Comparison of ENCODE assay signal across 9 mouse cellular contexts in the genomic region with DNA sequence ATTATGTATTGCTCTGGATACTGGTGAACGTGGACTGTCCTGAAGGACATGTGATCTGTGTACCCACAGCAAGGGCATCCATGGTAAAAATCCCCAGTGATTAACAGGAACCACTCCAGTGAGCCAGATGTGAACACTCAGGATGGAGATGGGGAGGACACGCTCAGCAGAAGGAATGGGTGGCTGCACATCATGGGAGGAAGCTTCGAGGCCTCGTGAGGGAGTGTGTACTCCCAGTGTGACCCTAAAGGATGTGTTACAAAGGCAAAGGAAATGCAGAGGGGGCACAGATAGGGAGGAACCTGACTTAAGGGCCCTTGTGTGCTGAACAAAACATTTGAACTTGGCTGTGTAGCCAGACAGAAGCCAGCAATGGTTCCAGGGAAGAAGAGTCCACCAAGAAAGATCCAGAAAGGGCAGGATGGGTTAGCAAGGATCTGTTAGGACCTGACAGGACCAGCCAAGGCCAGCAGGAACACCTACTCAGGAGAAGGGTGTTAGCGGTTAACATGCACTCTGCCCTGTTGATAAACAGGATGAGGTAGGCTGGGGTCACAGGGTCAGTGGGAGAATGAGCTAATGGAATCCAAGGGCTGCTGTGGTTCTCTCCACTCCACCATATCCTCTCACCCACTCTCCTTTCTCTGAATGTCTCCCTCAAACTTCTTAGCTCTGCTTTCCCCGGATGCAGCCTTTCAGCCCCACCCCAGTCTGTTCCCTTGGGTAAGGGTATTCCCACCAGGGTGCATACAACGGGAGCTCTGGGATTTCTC. TPM values are rescaled to one million over a fixed set of nuclear protein-coding genes. Genes with fewer than 3 reads are reported as not detected.
A peak's percentile ranks its signal among the peaks of the same experiment; 100 is the strongest.
DNase-seq lines count a peak whose midpoint lies in the region; ATAC-seq lines count a peak whose summit lies in the region.
"Had no signal": no experiment of that assay in that cellular context is flagged by ENCODE, and none has a peak within 500 bp of the region (broad histone marks: within the 10 kb centered on the region; RNA-seq: fewer than 3 reads in every experiment).

No protein-coding gene starts in this region.

- H3K9ac ChIP-seq in kidney, embryonic 14.5 days (ENCODE audit: low read depth, low read length): no peak overlapping the region
- H3K9ac ChIP-seq in neural tube, embryonic 13.5 days: no peak overlapping the region
- no peak overlapping the region for H3K9ac ChIP-seq in liver, embryonic 13.5 days
- H3K9ac ChIP-seq: heart, embryonic 15.5 days had no signal

- no peak overlapping the region for H3K4me3 ChIP-seq in kidney, embryonic 14.5 days (ENCODE audit: low read length)
- no peak overlapping the region for H3K4me3 ChIP-seq in neural tube, embryonic 13.5 days
- no peak overlapping the region for H3K4me3 ChIP-seq in liver, embryonic 13.5 days (replicated peaks)
- H3K4me3 ChIP-seq: erythroblast, embryonic 14.5 days; heart, embryonic 15.5 days had no signal

- H3K4me2 ChIP-seq in kidney, embryonic 14.5 days (replicated peaks; ENCODE audit: low read depth, low read length): no peak overlapping the region
- H3K4me2 ChIP-seq in neural tube, embryonic 13.5 days: no peak overlapping the region
- H3K4me2 ChIP-seq in liver, embryonic 13.5 days: no peak overlapping the region
- H3K4me2 ChIP-seq: heart, embryonic 15.5 days had no signal

- ATAC-seq in kidney, embryonic 14.5 days (ENCODE audit: low FRiP score, low TSS enrichment): peak; percentile 41
- ATAC-seq in neural tube, embryonic 13.5 days (ENCODE audit: low read depth): 0 out of 2 replicates have a peak, but pooled peaks have one; percentile 11
- peak; percentile 69 for ATAC-seq in liver, embryonic 13.5 days (ENCODE audit: low read depth)

- H3K9me3 ChIP-seq in kidney, embryonic 14.5 days (ENCODE audit: control insufficient read depth, low read length): 0 out of 2 replicates have a peak, but pooled peaks cover 4% of the 10 kb centered on the region
- H3K9me3 ChIP-seq in neural tube, embryonic 13.5 days: no peaks in the 10 kb centered on the region
- H3K9me3 ChIP-seq in liver, embryonic 13.5 days (replicated peaks): no peaks in the 10 kb centered on the region
- H3K9me3 ChIP-seq: heart, embryonic 15.5 days had no signal

- H3K4me1 ChIP-seq in kidney, embryonic 14.5 days (ENCODE audit: control insufficient read depth, insufficient read depth, low read length): peaks cover 17% of the 10 kb centered on the region
- peaks cover 12% of the 10 kb centered on the region; the same call in 1 of the 2 replicates for H3K4me1 ChIP-seq in neural tube, embryonic 13.5 days (replicated peaks)
- H3K4me1 ChIP-seq in liver, embryonic 13.5 days (replicated peaks): peaks cover 19% of the 10 kb centered on the region

- H3K27me3 ChIP-seq in kidney, embryonic 14.5 days (ENCODE audit: control insufficient read depth, insufficient read depth, low read length): no peaks in the 10 kb centered on the region
- no peaks in the 10 kb centered on the region for H3K27me3 ChIP-seq in neural tube, embryonic 13.5 days
- H3K27me3 ChIP-seq in liver, embryonic 13.5 days: no peaks in the 10 kb centered on the region

- H3K36me3 ChIP-seq in kidney, embryonic 14.5 days (ENCODE audit: control insufficient read depth, insufficient read depth, low read length): no peaks in the 10 kb centered on the region
- no peaks in the 10 kb centered on the region for H3K36me3 ChIP-seq in neural tube, embryonic 13.5 days
- no peaks in the 10 kb centered on the region for H3K36me3 ChIP-seq in liver, embryonic 13.5 days
- H3K36me3 ChIP-seq: heart, embryonic 15.5 days had no signal

- H3K27ac ChIP-seq in kidney, embryonic 14.5 days (ENCODE audit: low read depth, low read length): no peak overlapping the region
- H3K27ac ChIP-seq in neural tube, embryonic 13.5 days (replicated peaks): no peak overlapping the region
- H3K27ac ChIP-seq in liver, embryonic 13.5 days: no peak overlapping the region
- H3K27ac ChIP-seq: heart, embryonic 15.5 days had no signal

- DNase-seq in kidney, adult 11 months: no peak
- DNase-seq in neural tube, embryonic 10.5 days (ENCODE audit: extremely low spot score, low spot score): no peak
- DNase-seq in liver, embryonic 13.5 days: no peak
- no peak for DNase-seq in ovary, postnatal 36 days (ENCODE audit: low spot score)
- no peak for DNase-seq in right cerebral cortex, postnatal 10 days (ENCODE audit: low spot score in 2 of 2)

- 30% methylated on average over 7 of the region's 7 CpGs for whole genome bisulfite sequencing in kidney, embryonic 14.5 days
- WGBS in neural tube, embryonic 13.5 days: 66% methylated on average over 7 of the region's 7 CpGs
- WGBS in liver, embryonic 13.5 days (ENCODE audit: insufficient replicate concordance): 24% methylated on average over 7 of the region's 7 CpGs

RNA-seq across cellular contexts. Expression of a gene that starts 25.0 kb away (rescaled TPM):
- 11.2 and 13.7 TPM in 2 replicates for polyA plus RNA-seq in kidney, embryonic 14.5 days (2014; fragmentation: Nextera tagmentation; extraction: Ambion mirVana)
- 12.3 and 14.3 TPM in 2 replicates for polyA plus RNA-seq in neural tube, embryonic 13.5 days (2015; fragmentation: Nextera tagmentation; extraction: Ambion mirVana)
- polyA plus RNA-seq in liver, embryonic 13.5 days (2015; fragmentation: Nextera tagmentation; extraction: Ambion mirVana): 3.7 and 4.1 TPM in 2 replicates

Comparison
In these comparisons a context has a peak if more than half of its experiments do, and no peak if none do; other contexts are left out.
1. ATAC-seq: peak in every context shown above with its lines; median percentile 69 in liver, embryonic 13.5 days; 41 in kidney, embryonic 14.5 days; 11 in neural tube, embryonic 13.5 days.